Mouse (Mus musculus): ENCODE measurements around the gene Map3k9.

- TF ChIP-seq EP300 (IDR thresholded peaks at IDR 0.05) = no peak
- no peak for TF ChIP-seq CTCF (IDR thresholded peaks at IDR 0.05)
These were observed 1.1 kb downstream of the Map3k9 start for GRCm38 (mm10) chr12:81779831-81780230.

Data from lung, postnatal 0 days (tissue).